In genomic region chr9:57537728-57538181, GRCm38 (mm10) we compare ENCODE assay signal across 7 mouse cellular contexts. TPM values are rescaled to one million over a fixed set of nuclear protein-coding genes. Genes with fewer than 3 reads are reported as not detected.
DNase-seq lines count a peak whose midpoint lies in the region; ATAC-seq and TF ChIP-seq lines count a peak whose summit lies in the region.

No protein-coding gene starts in this region.

- WGBS in liver, adult 2 months = under 1% methylated on average over 24 of the region's 24 CpGs
- under 1% methylated on average over 24 of the region's 24 CpGs for WGBS in heart, embryonic 16.5 days
- WGBS in liver, postnatal 0 days (ENCODE audit: insufficient replicate concordance) = under 1% methylated on average over 24 of the region's 24 CpGs

- DNase-seq in liver, adult 2 months (ENCODE audit: extremely low read depth, low read depth, low spot score) = peak; percentile 29
- DNase-seq in liver = no peak
- peak; percentile 58 for DNase-seq in brain, adult 2 months (ENCODE audit: low read depth, low spot score)
- no peak for DNase-seq in liver, postnatal 0 days
- DNase-seq in gastrocnemius, postnatal 4 days (ENCODE audit: low spot score in 2 of 2) = no peak
- no peak for DNase-seq in gastrocnemius, adult 18-20 months (ENCODE audit: low spot score)

- TF ChIP-seq EP300 in liver, postnatal 0 days (IDR thresholded peaks at IDR 0.05; ENCODE audit: low read depth) = no peak

- H3K27me3 ChIP-seq in liver, adult 2 months (ENCODE audit: control insufficient read depth, insufficient read depth, low read length) = no peaks in the 10 kb centered on the region
- H3K27me3 ChIP-seq in heart, embryonic 16.5 days (ENCODE audit: control insufficient read depth, insufficient read depth, low read length) = no peaks in the 10 kb centered on the region
- no peaks in the 10 kb centered on the region for H3K27me3 ChIP-seq in liver, postnatal 0 days (ENCODE audit: insufficient read depth, low read length)

- H3K4me3 ChIP-seq in liver, adult 2 months (ENCODE audit: insufficient read depth, low read depth, low read length) = peak overlapping the region; percentile 67
- peak overlapping the region; percentile 94 for H3K4me3 ChIP-seq in heart, embryonic 16.5 days (ENCODE audit: low read length)
- H3K4me3 ChIP-seq in liver, postnatal 0 days (ENCODE audit: low read depth, low read length) = peak overlapping the region; percentile 84

- peaks cover 2% of the 10 kb centered on the region; the same call in 1 of the 2 replicates for H3K4me1 ChIP-seq in liver, adult 2 months (ENCODE audit: control insufficient read depth, insufficient read depth, low read length)
- peaks cover 13% of the 10 kb centered on the region for H3K4me1 ChIP-seq in heart, embryonic 16.5 days (ENCODE audit: control insufficient read depth, insufficient read depth, low read length)
- peaks cover 12% of the 10 kb centered on the region for H3K4me1 ChIP-seq in liver, postnatal 0 days (ENCODE audit: insufficient read depth)

- peak; percentile 66 for ATAC-seq in heart, embryonic 16.5 days (replicated peaks; ENCODE audit: extremely low read depth, insufficient read depth, low FRiP score)
- peak; percentile 47 for ATAC-seq in liver, postnatal 0 days

- no peaks in the 10 kb centered on the region for H3K79me2 ChIP-seq in liver, adult 2 months (ENCODE audit: control insufficient read depth, insufficient read depth, low read length)

- peaks cover 16% of the 10 kb centered on the region for H3K36me3 ChIP-seq in liver, adult 2 months (ENCODE audit: control insufficient read depth, insufficient read depth, low read length)
- peaks cover 17% of the 10 kb centered on the region for H3K36me3 ChIP-seq in heart, embryonic 16.5 days (ENCODE audit: control insufficient read depth, insufficient read depth)
- H3K36me3 ChIP-seq in liver, postnatal 0 days (replicated peaks; ENCODE audit: insufficient read depth, low read length) = peaks cover 45% of the 10 kb centered on the region

- no peaks in the 10 kb centered on the region for H3K9me3 ChIP-seq in heart, embryonic 16.5 days (replicated peaks; ENCODE audit: control insufficient read depth, low read length)
- H3K9me3 ChIP-seq in liver, postnatal 0 days (ENCODE audit: low read length) = no peaks in the 10 kb centered on the region

- no peak for TF ChIP-seq POLR2A in liver, adult 2 months (IDR thresholded peaks at IDR 0.05; ENCODE audit: extremely low read depth, insufficient read depth, low read length)

- no peak for TF ChIP-seq CTCF in liver, adult 2 months (IDR thresholded peaks at IDR 0.05; ENCODE audit: low read depth, low read length)
- TF ChIP-seq CTCF in liver, postnatal 0 days (IDR thresholded peaks at IDR 0.05; ENCODE audit: low read depth) = no peak

- H3K9ac ChIP-seq in liver, adult 2 months (ENCODE audit: low read depth, low read length) = peak overlapping the region; percentile 76
- H3K9ac ChIP-seq in heart, embryonic 16.5 days (ENCODE audit: low read length) = peak overlapping the region; percentile 96
- H3K9ac ChIP-seq in liver, postnatal 0 days (replicated peaks) = peak overlapping the region; percentile 79

- peak overlapping the region; percentile 91 for H3K4me2 ChIP-seq in heart, embryonic 16.5 days (ENCODE audit: low read depth, low read length)
- H3K4me2 ChIP-seq in liver, postnatal 0 days (ENCODE audit: low read depth, low read length) = peak overlapping the region; percentile 82

- peak overlapping the region; percentile 43 for H3K27ac ChIP-seq in liver, adult 2 months (replicated peaks; ENCODE audit: insufficient read depth, low read depth, low read length)
- peak overlapping the region; percentile 86 for H3K27ac ChIP-seq in heart, embryonic 16.5 days (ENCODE audit: low read length)
- H3K27ac ChIP-seq in liver, postnatal 0 days (ENCODE audit: low read depth) = peak overlapping the region; percentile 84

RNA-seq across cellular contexts. Expression of gene Fam219b, which starts 0.4 kb away (rescaled TPM):
- 4.4 and 5.4 TPM in 2 replicates for total RNA-seq in liver, adult 2 months (2014; rRNA removed)
- 6.5 and 6.7 TPM in 2 replicates for polyA plus RNA-seq in liver, adult 2 months (2012; rRNA removed)
- polyA plus RNA-seq in heart, embryonic 16.5 days (2015; fragmentation: Nextera tagmentation; extraction: Ambion mirVana) = 12.7 and 13.4 TPM in 2 replicates
- polyA plus RNA-seq in liver, postnatal 0 days (2015; fragmentation: Nextera tagmentation; extraction: Ambion mirVana) = 4.6 and 5.1 TPM in 2 replicates
- total RNA-seq in gastrocnemius, postnatal 4 days (2021) = 10 to 100 TPM; 12.3 to 14.0 TPM
- total RNA-seq in gastrocnemius, adult 18-20 months (2021) = 1 to 10 TPM; 5.6 to 6.3 TPM

RNA-seq across cellular contexts. Expression of gene Mpi, which starts 14.8 kb away (rescaled TPM):
- total RNA-seq in liver, adult 2 months (2014; rRNA removed) = 8.9 and 9.4 TPM in 2 replicates
- polyA plus RNA-seq in liver, adult 2 months (2012; rRNA removed) = 12.2 and 14.5 TPM in 2 replicates
- polyA plus RNA-seq in heart, embryonic 16.5 days (2015; fragmentation: Nextera tagmentation; extraction: Ambion mirVana) = 89.8 and 95.6 TPM in 2 replicates
- polyA plus RNA-seq in liver, postnatal 0 days (2015; fragmentation: Nextera tagmentation; extraction: Ambion mirVana) = 7.3 and 8.2 TPM in 2 replicates
- 100 to 1,000 TPM; 112 to 115 TPM for total RNA-seq in gastrocnemius, postnatal 4 days (2021)
- 10 to 100 TPM; 75.0 to 76.2 TPM for total RNA-seq in gastrocnemius, adult 18-20 months (2021)

RNA-seq across cellular contexts. Expression of gene Cox5a, which starts 16.7 kb away (rescaled TPM):
- 299 and 328 TPM in 2 replicates for total RNA-seq in liver, adult 2 months (2014; rRNA removed)
- 507 and 522 TPM in 2 replicates for polyA plus RNA-seq in liver, adult 2 months (2012; rRNA removed)
- polyA plus RNA-seq in heart, embryonic 16.5 days (2015; fragmentation: Nextera tagmentation; extraction: Ambion mirVana) = 1,790 and 1,803 TPM in 2 replicates
- 761 and 777 TPM in 2 replicates for polyA plus RNA-seq in liver, postnatal 0 days (2015; fragmentation: Nextera tagmentation; extraction: Ambion mirVana)
- total RNA-seq in gastrocnemius, postnatal 4 days (2021) = 100 to 1,000 TPM; 639 to 672 TPM
- total RNA-seq in gastrocnemius, adult 18-20 months (2021) = 1,000 to 10,000 TPM; 1,174 to 1,300 TPM

RNA-seq across cellular contexts. Expression of gene Scamp2, which starts 23.0 kb away (rescaled TPM):
- total RNA-seq in liver, adult 2 months (2014; rRNA removed) = 10.5 and 10.7 TPM in 2 replicates
- polyA plus RNA-seq in liver, adult 2 months (2012; rRNA removed) = 28.4 and 32.6 TPM in 2 replicates
- polyA plus RNA-seq in heart, embryonic 16.5 days (2015; fragmentation: Nextera tagmentation; extraction: Ambion mirVana) = 52.3 and 53.4 TPM in 2 replicates
- 29.6 and 31.2 TPM in 2 replicates for polyA plus RNA-seq in liver, postnatal 0 days (2015; fragmentation: Nextera tagmentation; extraction: Ambion mirVana)
- 10 to 100 TPM; 68.2 to 75.6 TPM for total RNA-seq in gastrocnemius, postnatal 4 days (2021)
- 10 to 100 TPM; 41.8 to 43.1 TPM for total RNA-seq in gastrocnemius, adult 18-20 months (2021)

RNA-seq across cellular contexts. Expression of gene Rpp25, which starts 33.9 kb away (rescaled TPM):
- total RNA-seq in liver, adult 2 months (2014; rRNA removed) = not detected in 2 replicates
- polyA plus RNA-seq in liver, adult 2 months (2012; rRNA removed) = not detected in 2 replicates
- polyA plus RNA-seq in heart, embryonic 16.5 days (2015; fragmentation: Nextera tagmentation; extraction: Ambion mirVana) = 11.5 and 15.9 TPM in 2 replicates
- 0.48 and 0.67 TPM in 2 replicates for polyA plus RNA-seq in liver, postnatal 0 days (2015; fragmentation: Nextera tagmentation; extraction: Ambion mirVana)
- total RNA-seq in gastrocnemius, postnatal 4 days (2021) = under 1 TPM in 1 of 2 experiments, not detected in 1; 0.26 TPM
- total RNA-seq in gastrocnemius, adult 18-20 months (2021) = not detected

Comparison
In these comparisons a context has a peak if more than half of its experiments do, and no peak if none do; other contexts are left out.
1. DNase-seq: peak in liver, adult 2 months (single experiment) and brain, adult 2 months (single experiment); none in liver (single experiment), liver, postnatal 0 days (single experiment), gastrocnemius, postnatal 4 days (0 of 2) and gastrocnemius, adult 18-20 months (single experiment).
2. Peak in every context shown above with its lines, with median percentiles within 50 percentile points of each other: H3K27ac ChIP-seq, H3K4me3 ChIP-seq and H3K9ac ChIP-seq.